Mouse (Mus musculus) liver, embryonic 16.5 days (tissue): ENCODE data around the gene Bag6. TPM values are rescaled to one million over a fixed set of nuclear protein-coding genes. Genes with fewer than 3 reads are reported as not detected.
A peak's percentile ranks its signal among the peaks of the same experiment; 100 is the strongest.

Source experiments
- ATAC-seq: fragments of 200-750 bp; cut with Nextera tagmentation; 2 replicates; pipeline ENCODE4 v1.8.0; 2017; ENCODE audit warnings: low read depth, mild to moderate bottlenecking, moderate number of reproducible peaks, moderate library complexity
- H3K27ac ChIP-seq: fragments of 300-500 bp; sonication (generic); 2 replicates; pipeline ENCODE4 v1.5.1; 2014; ENCODE audit warnings: mild to moderate bottlenecking, low read length
- H3K27me3 ChIP-seq: fragments of 300-500 bp; sonication (generic); 2 replicates; pipeline ENCODE4 v1.6.1; 2014; ENCODE audit warnings: low read depth, low read length, mixed read lengths; ENCODE audit not compliant: control insufficient read depth, insufficient read depth
- H3K36me3 ChIP-seq: fragments of 300-500 bp; sonication (generic); 2 replicates; pipeline ENCODE4 v1.6.1; 2014; ENCODE audit warnings: mild to moderate bottlenecking; ENCODE audit not compliant: control insufficient read depth, insufficient read depth
- H3K4me1 ChIP-seq: fragments of 300-500 bp; sonication (generic); 2 replicates; pipeline ENCODE4 v1.6.1; 2014; ENCODE audit warnings: low read depth, low read length, mixed read lengths; ENCODE audit not compliant: control insufficient read depth
- H3K4me2 ChIP-seq: fragments of 300-500 bp; sonication (generic); 2 replicates; pipeline ENCODE4 v1.6.1; 2014; ENCODE audit warnings: low read depth, low read length, mixed read lengths
- H3K4me3 ChIP-seq: fragments of 300-500 bp; sonication (generic); 2 replicates; pipeline ENCODE4 v1.5.1; 2014; ENCODE audit warnings: low read depth, mild to moderate bottlenecking, low read length
- H3K9ac ChIP-seq: fragments of 300-500 bp; sonication (generic); 2 replicates; pipeline ENCODE4 v1.6.1; 2014; ENCODE audit warnings: low read depth, low read length
- H3K9me3 ChIP-seq: fragments of 300-500 bp; sonication (generic); replicated peaks from 2 replicates; pipeline ENCODE4 v1.6.1; 2016; ENCODE audit warnings: low read length; ENCODE audit not compliant: control insufficient read depth
- WGBS: fragments of 180-500 bp; shearing (Covaris S2); extraction: QIAGEN DNeasy Blood & Tissue Kit; methylation state at CpG from one replicate; pipeline ENCODE4 v1.1.7; 2014; ENCODE audit not compliant: insufficient replicate concordance; 5-methylcytosine and 5-hydroxymethylcytosine counted together
- polyA plus RNA-seq: library from polyadenylated mRNA; unstranded; fragments of >200 nt; fragmentation: Nextera tagmentation; extraction: Ambion mirVana; gene quantifications from 2 replicates; pipeline ENCODE4 v1.2.1, GENCODE M21; 2015

Bag6 gene
- polyA plus RNA-seq, 1 experiment from 2014 or later, result 21.4 TPM

- Histone ChIP-seq H3K4me2 (no peak overlapping the region), H3K9ac (no peak overlapping the region), H3K4me3 (no peak overlapping the region), H3K36me3 (no peaks in the 10 kb centered on the region), H3K9me3 (no peaks in the 10 kb centered on the region), H3K4me1 (peaks cover 17% of the 10 kb centered on the region), H3K27me3 (no peaks in the 10 kb centered on the region), H3K27ac (no peak overlapping the region)
- no peak for ATAC-seq
- 68% methylated on average over 7 of the region's 7 CpGs for WGBS
Observed at GRCm38 (mm10) chr17:35167794-35168193, 32.8 kb downstream of the Bag6 start.

- H3K4me2 ChIP-seq, result no peak overlapping the region
- H3K4me1 ChIP-seq, result peaks cover 8% of the 10 kb centered on the region
- H3K36me3 ChIP-seq, result no peaks in the 10 kb centered on the region
- WGBS, result 9% methylated on average over 4 of the region's 4 CpGs
- H3K27ac ChIP-seq, result no peak overlapping the region
- no peaks in the 10 kb centered on the region for H3K27me3 ChIP-seq
- H3K9ac ChIP-seq, result no peak overlapping the region
- ATAC-seq, result no peak
- H3K4me3 ChIP-seq, result no peak overlapping the region
- no peaks in the 10 kb centered on the region for H3K9me3 ChIP-seq
Observed at GRCm38 (mm10) chr17:35168541-35169207, 33.7 kb downstream of the Bag6 start.

GRCm38 (mm10) chr17:35172445-35173234, 37.7 kb downstream of the Bag6 start:
- H3K9ac ChIP-seq, result no peak overlapping the region
- 49% methylated on average over 11 of the region's 11 CpGs for WGBS
- no peak overlapping the region for H3K27ac ChIP-seq
- no peaks in the 10 kb centered on the region for H3K4me1 ChIP-seq
- H3K4me2 ChIP-seq, result no peak overlapping the region
- ATAC-seq, result no peak
- H3K9me3 ChIP-seq, result no peaks in the 10 kb centered on the region
- no peak overlapping the region for H3K4me3 ChIP-seq
- H3K27me3 ChIP-seq, result no peaks in the 10 kb centered on the region
- H3K36me3 ChIP-seq, result no peaks in the 10 kb centered on the region

GRCm38 (mm10) chr17:35173329-35173728, 38.4 kb downstream of the Bag6 start:
- H3K36me3 ChIP-seq, result no peaks in the 10 kb centered on the region
- H3K4me3 ChIP-seq, result no peak overlapping the region
- H3K4me1 ChIP-seq, result no peaks in the 10 kb centered on the region
- H3K27ac ChIP-seq, result no peak overlapping the region
- H3K9me3 ChIP-seq, result no peaks in the 10 kb centered on the region
- 38% methylated on average over 3 of the region's 3 CpGs for WGBS
- no peak overlapping the region for H3K4me2 ChIP-seq
- no peaks in the 10 kb centered on the region for H3K27me3 ChIP-seq
- ATAC-seq, result no peak
- H3K9ac ChIP-seq, result no peak overlapping the region

- H3K27me3 ChIP-seq, result no peaks in the 10 kb centered on the region
- H3K9me3 ChIP-seq, result no peaks in the 10 kb centered on the region
- no peaks in the 10 kb centered on the region for H3K4me1 ChIP-seq
- no peaks in the 10 kb centered on the region for H3K36me3 ChIP-seq
- no peak overlapping the region for H3K9ac ChIP-seq
- no peak overlapping the region for H3K4me2 ChIP-seq
- WGBS, result 50% methylated on average over 8 of the region's 8 CpGs
- H3K27ac ChIP-seq, result no peak overlapping the region
- no peak overlapping the region for H3K4me3 ChIP-seq
- ATAC-seq, result no peak
Observed at GRCm38 (mm10) chr17:35174201-35174977, 39.4 kb downstream of the Bag6 start.

- H3K27ac ChIP-seq, result no peak overlapping the region
- no peaks in the 10 kb centered on the region for H3K36me3 ChIP-seq
- H3K9ac ChIP-seq, result no peak overlapping the region
- no peak overlapping the region for H3K4me2 ChIP-seq
- WGBS, result 60% methylated on average over 6 of the region's 6 CpGs
- no peaks in the 10 kb centered on the region for H3K27me3 ChIP-seq
- H3K9me3 ChIP-seq, result no peaks in the 10 kb centered on the region
- no peak for ATAC-seq
- H3K4me3 ChIP-seq, result no peak overlapping the region
- no peaks in the 10 kb centered on the region for H3K4me1 ChIP-seq
Observed at GRCm38 (mm10) chr17:35175382-35175781, 40.4 kb downstream of the Bag6 start.

GRCm38 (mm10) chr17:35175968-35176367, 41.0 kb downstream of the Bag6 start, which contains the start of gene Aif1:
Aif1 (minus strand) TSS chr17:35176068.
- no peak for ATAC-seq
- H3K27ac ChIP-seq, result no peak within 1 kb of the TSS
- no peaks in the 10 kb centered on the region for H3K36me3 ChIP-seq
- no peak within 1 kb of the TSS for H3K4me2 ChIP-seq
- 49% methylated on average over 2 of the region's 2 CpGs for WGBS
- no peak within 1 kb of the TSS for H3K9ac ChIP-seq
- H3K27me3 ChIP-seq, result no peaks in the 10 kb centered on the region
- no peaks in the 10 kb centered on the region for H3K9me3 ChIP-seq
- H3K4me3 ChIP-seq, result no peak within 1 kb of the TSS
- H3K4me1 ChIP-seq, result no peaks in the 10 kb centered on the region

GRCm38 (mm10) chr17:35178528-35178927, 43.5 kb downstream of the Bag6 start:
- H3K4me3 ChIP-seq, result no peak overlapping the region
- H3K9me3 ChIP-seq, result no peaks in the 10 kb centered on the region
- ATAC-seq, result peak; percentile 55
- no peaks in the 10 kb centered on the region for H3K27me3 ChIP-seq
- no peaks in the 10 kb centered on the region for H3K4me1 ChIP-seq
- no peaks in the 10 kb centered on the region for H3K36me3 ChIP-seq
- H3K4me2 ChIP-seq, result no peak overlapping the region
- H3K27ac ChIP-seq, result no peak overlapping the region
- 8% methylated on average over 5 of the region's 5 CpGs for WGBS
- H3K9ac ChIP-seq, result no peak overlapping the region
